Mouse (Mus musculus): ENCODE results near the gene Xirp2. TPM values are rescaled to one million over a fixed set of nuclear protein-coding genes. Genes with fewer than 3 reads are reported as not detected.

Xirp2 gene
- 0.05 and 0.14 TPM in 2 replicates for polyA plus RNA-seq (2012; rRNA removed)

GRCm38 (mm10) chr2:67445780-67446179, at the start of gene Xirp2:
TSS of gene Xirp2 (plus strand) at chr2:67446002.

GRCm38 (mm10) chr2:67413425-67413824, 32.4 kb upstream of the Xirp2 start, which contains the start of gene Gm21830:
TSS of gene Gm21830 (plus strand) at chr2:67413725.

GRCm38 (mm10) chr2:67433081-67433480, 12.7 kb upstream of the Xirp2 start, which contains the start of gene Gm26727:
TSS of gene Gm26727 (minus strand) at chr2:67433181.

GRCm38 (mm10) chr2:67565480-67566331, 119.9 kb downstream of the Xirp2 start, which contains the start of gene B3galt1:
TSS of gene B3galt1 (plus strand) at chr2:67565871.

Other genes starting within 250 kb of the Xirp2 start
- gene Gm21830, start 32.3 kb upstream of the Xirp2 start, polyA plus RNA-seq (2012; rRNA removed): not detected in 2 replicates
- gene Gm26727, start 12.8 kb upstream of the Xirp2 start, polyA plus RNA-seq (2012; rRNA removed): not detected in 2 replicates
- 0.10 and 0.13 TPM in 2 replicates for gene B3galt1, start 119.9 kb downstream of the Xirp2 start, polyA plus RNA-seq (2012; rRNA removed)

Data from stomach, adult 2 months (tissue).